Mouse (Mus musculus) adrenal gland (tissue): ENCODE measurements around the gene Aqp12.

Experiments used
- intact Hi-C: fragments of 180-260 bp; cut with DNase I; formaldehyde crosslinking; loops from one replicate; pipeline ENCODE4 v1.15.1; 2025

Aqp12 gene

GRCm38 (mm10) chr1:93014460-93014859, 8.3 kb downstream of the Aqp12 start:
- intact Hi-C loops = no loop called here

DNA sequence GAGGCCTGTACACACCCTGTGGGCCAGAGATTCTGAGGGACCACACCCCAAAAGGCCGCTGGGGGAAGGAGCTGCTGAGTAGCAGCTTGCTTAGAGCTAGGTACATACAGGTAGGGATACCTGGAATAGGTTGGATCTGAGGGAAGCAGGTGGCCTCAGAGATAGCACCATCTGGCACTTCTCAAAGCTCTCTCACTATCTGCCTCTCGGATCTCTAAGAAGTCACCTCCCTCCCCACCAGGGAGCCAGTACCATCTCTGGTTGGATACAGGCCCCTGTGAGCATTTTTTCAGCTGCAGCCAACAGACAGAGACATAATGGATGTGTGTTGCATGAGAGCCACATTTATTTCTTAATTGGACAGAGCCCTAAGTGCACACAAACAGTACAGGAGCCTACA, 9.0 kb downstream of the Aqp12 start:
- intact Hi-C loops = no loop called here

- intact Hi-C loops = no loop called here
Observed at GRCm38 (mm10) chr1:93018716-93019115, 12.6 kb downstream of the Aqp12 start.

DNA sequence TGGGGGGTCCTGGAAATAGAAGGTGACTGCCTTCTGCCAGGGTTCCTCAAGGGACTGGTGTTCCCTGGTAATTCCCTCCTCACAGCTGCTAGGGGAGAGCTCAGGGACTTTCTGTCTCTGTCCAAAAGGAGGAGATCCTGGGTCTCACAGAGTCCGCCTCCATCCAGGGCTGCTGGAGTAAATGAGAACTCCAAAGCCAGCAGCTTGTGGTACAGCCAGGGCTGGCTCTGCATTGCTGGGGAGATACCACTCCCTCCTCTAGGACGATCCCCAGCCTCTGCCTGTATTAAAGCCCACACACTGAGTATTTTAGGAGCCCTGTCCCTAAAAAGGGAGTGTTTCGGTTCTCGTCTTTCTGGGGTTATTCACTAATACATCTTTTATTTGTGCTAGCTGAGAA, 14.5 kb downstream of the Aqp12 start:
- intact Hi-C loops = no loop called here

GRCm38 (mm10) chr1:93026600-93026999, 20.5 kb downstream of the Aqp12 start:
- intact Hi-C loops = no loop called here

- intact Hi-C loops = no loop called here
Observed at GRCm38 (mm10) chr1:93029387-93029786, 23.3 kb downstream of the Aqp12 start.

DNA sequence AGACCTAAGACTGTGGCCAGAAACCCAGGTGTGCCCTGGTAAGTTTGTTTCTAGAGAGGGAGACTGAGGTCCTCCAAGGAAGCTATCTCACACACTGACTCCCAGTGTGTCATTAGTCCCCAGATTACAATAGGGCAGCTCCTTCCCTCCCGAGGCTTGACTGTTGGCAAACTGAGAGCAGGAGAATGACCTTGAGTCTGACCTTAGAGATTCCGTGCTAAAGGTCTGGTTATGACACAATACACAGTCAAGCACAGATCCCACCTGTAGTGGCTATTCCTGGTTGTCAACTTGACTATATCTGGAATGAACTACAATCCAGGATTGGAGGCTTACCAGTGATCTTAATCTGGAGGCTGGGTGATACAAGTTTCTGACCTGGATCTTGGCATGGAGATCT, 23.9 kb downstream of the Aqp12 start:
- intact Hi-C loops = no loop called here

- intact Hi-C loops = no loop called here
Observed at GRCm38 (mm10) chr1:93031199-93031598, 25.1 kb downstream of the Aqp12 start.

DNA sequence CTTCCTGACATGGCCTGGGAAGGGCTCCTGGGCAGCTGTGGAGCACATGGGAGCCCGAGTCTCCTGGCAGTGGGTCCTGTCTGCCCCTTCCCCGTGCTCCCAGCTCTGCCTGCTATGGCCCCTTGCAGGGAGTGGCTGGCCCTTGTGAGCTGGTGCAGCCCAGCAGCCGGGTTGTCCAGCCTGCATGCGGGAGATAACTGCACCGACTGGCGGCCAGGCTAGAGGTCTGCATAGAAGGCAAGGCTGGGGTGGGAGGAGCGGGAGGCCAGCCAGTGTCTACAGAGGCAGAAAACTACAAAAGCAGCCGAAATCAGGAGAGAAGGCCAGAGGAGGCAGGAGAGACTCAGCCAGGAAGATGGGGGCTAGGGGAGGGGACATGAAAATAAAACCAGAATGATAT, 27.9 kb downstream of the Aqp12 start:
- intact Hi-C loops = no loop called here

- intact Hi-C loops = no loop called here
Observed at GRCm38 (mm10) chr1:93035981-93036380, 29.8 kb downstream of the Aqp12 start.

GRCm38 (mm10) chr1:93046153-93046789, 40.1 kb downstream of the Aqp12 start:
- intact Hi-C loops = no loop called here

DNA sequence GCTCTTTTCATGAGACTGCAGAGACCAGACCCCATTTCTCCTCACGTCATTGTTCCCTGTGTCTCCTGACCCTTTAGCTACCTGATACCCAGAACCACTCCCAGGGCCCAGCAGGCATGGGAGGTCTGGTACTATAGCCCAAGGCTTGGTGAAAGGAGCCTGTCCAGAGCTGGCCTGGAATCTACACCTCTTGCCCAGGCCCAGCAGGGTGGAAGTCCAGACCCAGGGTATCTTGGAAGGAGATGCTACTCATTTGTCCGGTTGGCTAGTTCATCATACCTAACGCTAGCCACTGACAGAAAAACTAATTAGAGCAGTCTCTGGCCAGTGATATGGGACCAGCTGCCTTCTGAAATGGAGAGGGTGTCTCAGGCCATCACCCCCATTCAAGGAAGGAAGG, 43.9 kb downstream of the Aqp12 start:
- intact Hi-C loops = no loop called here

DNA sequence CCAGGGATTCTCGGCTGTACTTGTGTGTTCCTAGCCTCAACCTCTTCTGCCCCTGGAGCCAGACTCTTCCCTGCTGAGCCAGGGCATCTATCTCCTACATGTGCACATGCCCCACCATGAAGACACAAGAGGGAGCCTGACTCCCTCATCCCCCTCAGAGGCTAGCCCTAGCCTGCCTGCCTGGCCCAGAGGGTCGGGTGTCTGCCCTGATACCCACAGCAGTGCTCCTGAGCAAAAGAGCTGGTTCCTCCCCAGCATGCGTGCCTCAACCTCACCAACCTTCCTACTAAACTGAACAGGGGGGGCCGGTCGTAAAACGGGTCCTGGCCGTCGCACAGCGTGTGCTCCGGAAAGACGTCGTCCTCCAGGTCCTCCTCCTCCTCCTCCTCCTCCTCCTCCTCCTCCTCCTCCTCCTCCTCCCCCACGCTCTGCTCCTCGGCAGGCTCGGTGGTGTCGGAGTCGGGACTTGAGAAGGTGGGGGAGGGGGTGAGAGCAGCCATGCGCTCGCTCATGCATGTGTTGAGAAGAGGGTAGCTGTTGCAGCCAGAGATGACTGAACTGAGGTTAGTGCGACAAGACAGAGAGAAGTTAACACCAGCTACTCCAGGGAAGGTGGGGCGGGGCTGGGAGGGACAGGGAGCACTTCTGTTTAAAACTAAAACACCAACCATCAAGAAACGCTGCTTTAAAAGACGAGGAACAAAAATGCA, 45.1 kb downstream of the Aqp12 start:
- intact Hi-C loops = no loop called here
